Mouse (Mus musculus) splenic B cell, adult 2 months (primary cell): ENCODE data around the gene Lhpp.
A peak's percentile ranks its signal among the peaks of the same experiment; 100 is the strongest.

ENCODE experiments used
- DNase-seq: peaks from one replicate; pipeline ENCODE4 v3.0.0-alpha.2; 2011; ENCODE audit warnings: low read depth, low spot score
- H3K27me3 ChIP-seq: 2 replicates; pipeline ENCODE4 v1.6.1; 2012; ENCODE audit warnings: mild to moderate bottlenecking, low read length, moderate library complexity, mixed read lengths; ENCODE audit not compliant: control insufficient read depth, poor library complexity, insufficient read depth, severe bottlenecking
- H3K36me3 ChIP-seq: 2 replicates; pipeline ENCODE4 v1.6.1; 2012; ENCODE audit warnings: mild to moderate bottlenecking, low read length, moderate library complexity, mixed read lengths; ENCODE audit not compliant: control insufficient read depth, poor library complexity, insufficient read depth, severe bottlenecking

The Lhpp gene

GRCm38 (mm10) chr7:132610468-132611318, at the start of gene Lhpp:
Lhpp (plus strand) TSS chr7:132610638.
- peak; percentile 89 for DNase-seq
- Histone ChIP-seq H3K36me3 (no peaks in the 10 kb centered on the region), H3K27me3 (no peaks in the 10 kb centered on the region)

DNA sequence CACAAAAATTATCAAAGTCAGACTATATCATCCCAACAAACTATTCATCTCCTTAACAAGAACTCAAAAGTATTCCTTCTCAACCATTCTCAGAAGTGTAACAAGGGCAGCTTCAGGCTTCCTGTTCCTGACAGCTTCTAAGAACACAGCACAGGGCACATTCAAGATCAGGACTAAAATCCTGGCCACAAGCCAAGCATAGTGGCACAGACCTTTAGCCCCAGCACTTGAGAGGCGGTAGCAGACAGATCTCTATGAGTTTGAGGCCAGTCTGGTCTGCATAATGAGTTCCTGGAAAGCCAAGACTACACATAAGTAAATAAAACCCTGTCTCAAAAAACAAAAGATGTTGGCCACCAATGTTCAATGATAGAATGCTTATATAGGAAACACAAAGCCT, 44.6 kb upstream of the Lhpp start:
- DNase-seq, result no peak
- H3K36me3 ChIP-seq, result peaks cover 28% of the 10 kb centered on the region
- no peaks in the 10 kb centered on the region for H3K27me3 ChIP-seq

DNA sequence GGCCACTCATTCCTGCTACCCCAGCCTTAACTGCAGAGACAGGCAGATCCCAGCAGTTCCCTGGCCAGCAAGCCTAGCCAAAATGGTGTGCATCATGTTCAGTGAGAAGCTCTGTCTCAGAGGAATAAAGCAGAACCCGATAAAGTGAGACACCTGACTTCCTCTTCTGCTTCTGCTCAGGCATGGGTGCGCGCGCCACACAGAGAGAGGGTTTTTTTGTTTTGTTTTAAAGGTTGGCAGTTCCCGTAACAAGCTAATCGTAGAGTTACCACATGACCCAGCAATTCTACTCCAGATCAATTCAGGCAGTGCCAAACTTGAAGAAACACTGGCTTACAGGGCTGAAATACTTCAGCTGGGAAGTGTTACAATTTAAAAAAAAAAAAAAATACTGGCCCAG, 41.6 kb upstream of the Lhpp start:
- H3K27me3 ChIP-seq, result no peaks in the 10 kb centered on the region
- peak; percentile 86 for DNase-seq
- H3K36me3 ChIP-seq, result peaks cover 11% of the 10 kb centered on the region; the same call in 1 of the 2 replicates

DNA sequence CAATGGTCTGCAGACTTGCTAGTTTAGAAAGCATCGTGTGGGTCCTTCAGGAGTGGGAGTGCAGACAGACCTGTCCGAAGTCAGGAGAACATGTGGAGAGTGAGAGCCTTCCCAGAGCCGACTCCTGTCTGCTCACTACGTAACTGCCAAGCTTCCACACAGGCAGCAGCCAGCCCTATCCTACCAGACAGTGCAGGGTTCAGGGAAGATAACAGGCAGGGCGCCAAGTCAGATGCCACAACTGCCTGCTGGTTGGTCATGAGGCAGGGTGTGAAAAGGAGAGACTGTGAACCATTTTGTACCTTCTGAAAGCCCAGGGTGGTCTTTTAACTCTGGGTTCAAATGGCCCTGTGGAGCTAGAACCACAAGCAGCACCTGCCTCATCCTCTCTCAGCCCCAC, 40.4 kb upstream of the Lhpp start:
- Histone ChIP-seq H3K27me3 (no peaks in the 10 kb centered on the region), H3K36me3 (peaks cover 11% of the 10 kb centered on the region; the same call in 1 of the 2 replicates)
- DNase-seq, result no peak

GRCm38 (mm10) chr7:132571481-132571880, 39.0 kb upstream of the Lhpp start:
- Histone ChIP-seq H3K36me3 (peaks cover 6% of the 10 kb centered on the region; the same call in 1 of the 2 replicates), H3K27me3 (no peaks in the 10 kb centered on the region)
- DNase-seq, result no peak

DNA sequence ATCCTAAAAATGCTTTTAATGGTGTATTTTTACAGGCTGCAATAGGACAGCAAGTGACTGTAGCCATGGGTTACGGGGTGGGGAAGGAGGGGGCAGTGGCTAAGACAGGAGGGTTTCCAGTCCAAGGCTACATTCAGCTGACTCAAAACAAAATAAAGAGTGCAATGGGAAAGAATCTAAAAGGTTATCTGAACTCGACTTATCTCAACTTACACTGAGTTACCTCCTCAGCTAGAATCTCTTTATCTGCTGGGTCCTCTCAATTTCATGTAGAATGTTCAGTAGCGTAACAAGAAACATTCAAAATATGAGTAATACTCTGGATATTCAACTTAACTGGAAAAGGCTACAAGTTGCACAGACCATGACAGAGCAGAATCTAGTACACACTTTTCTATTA, 37.7 kb upstream of the Lhpp start:
- Histone ChIP-seq H3K27me3 (no peaks in the 10 kb centered on the region), H3K36me3 (no peaks in the 10 kb centered on the region; the same call in 1 of the 2 replicates)
- no peak for DNase-seq

GRCm38 (mm10) chr7:132573205-132573604, 37.2 kb upstream of the Lhpp start:
- Histone ChIP-seq H3K27me3 (no peaks in the 10 kb centered on the region), H3K36me3 (no peaks in the 10 kb centered on the region; the same call in 1 of the 2 replicates)
- no peak for DNase-seq

- no peaks in the 10 kb centered on the region for H3K36me3 ChIP-seq
- H3K27me3 ChIP-seq, result no peaks in the 10 kb centered on the region
- no peak for DNase-seq
Observed at GRCm38 (mm10) chr7:132574646-132575045, 35.8 kb upstream of the Lhpp start.

DNA sequence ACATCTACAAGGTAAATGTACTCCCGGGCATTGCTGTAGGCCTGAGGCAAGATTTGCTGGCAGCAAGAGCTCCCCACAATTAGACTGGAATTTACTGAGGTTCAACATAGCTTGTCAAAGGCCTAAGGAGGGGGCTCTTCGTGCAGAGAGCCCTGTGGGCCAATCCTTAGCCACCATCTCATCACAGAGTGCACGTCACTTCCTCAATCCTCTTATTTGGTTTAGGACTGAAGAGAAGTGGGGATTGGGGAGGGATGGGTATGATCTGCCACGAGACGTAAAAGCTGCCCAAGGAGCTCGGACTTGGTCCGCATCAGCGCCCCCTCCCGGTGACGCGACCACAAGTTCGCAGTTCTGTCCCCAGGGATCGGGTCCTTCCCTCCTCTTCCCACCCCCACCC, 34.8 kb upstream of the Lhpp start:
- H3K27me3 ChIP-seq, result no peaks in the 10 kb centered on the region
- DNase-seq, result peak; percentile 92
- no peaks in the 10 kb centered on the region for H3K36me3 ChIP-seq

- Histone ChIP-seq H3K27me3 (no peaks in the 10 kb centered on the region), H3K36me3 (no peaks in the 10 kb centered on the region)
- peak; percentile 97 for DNase-seq
Observed at GRCm38 (mm10) chr7:132576116-132576650, 34.3 kb upstream of the Lhpp start, which contains the start of gene Oat. Oat (minus strand) TSS chr7:132576398.

GRCm38 (mm10) chr7:132576891-132577290, 33.5 kb upstream of the Lhpp start:
- H3K36me3 ChIP-seq, result no peaks in the 10 kb centered on the region
- DNase-seq, result no peak
- H3K27me3 ChIP-seq, result no peaks in the 10 kb centered on the region

DNA sequence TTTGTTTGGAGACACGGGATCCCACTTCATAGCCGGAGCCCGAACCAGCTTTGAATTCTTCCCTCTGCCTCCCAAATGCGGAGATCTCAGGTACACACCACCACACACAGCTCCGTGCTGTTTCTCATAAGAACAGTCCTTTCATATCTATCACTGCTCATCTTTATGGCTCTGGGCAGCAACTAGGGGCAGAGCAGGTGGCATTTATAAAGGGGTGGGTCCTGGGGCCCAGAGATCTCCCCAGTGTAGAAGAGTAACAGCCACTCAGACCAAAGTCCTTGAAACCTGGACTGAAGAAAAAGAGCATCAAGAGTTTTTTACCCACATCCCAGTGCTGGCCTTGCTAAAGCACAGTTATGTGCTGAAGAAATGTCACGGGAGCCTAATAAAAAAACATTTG, 29.9 kb upstream of the Lhpp start:
- DNase-seq, result no peak
- no peaks in the 10 kb centered on the region for H3K36me3 ChIP-seq
- no peaks in the 10 kb centered on the region for H3K27me3 ChIP-seq

- no peaks in the 10 kb centered on the region for H3K36me3 ChIP-seq
- no peaks in the 10 kb centered on the region for H3K27me3 ChIP-seq
- DNase-seq, result no peak
Observed at GRCm38 (mm10) chr7:132581441-132581840, 29.0 kb upstream of the Lhpp start.

DNA sequence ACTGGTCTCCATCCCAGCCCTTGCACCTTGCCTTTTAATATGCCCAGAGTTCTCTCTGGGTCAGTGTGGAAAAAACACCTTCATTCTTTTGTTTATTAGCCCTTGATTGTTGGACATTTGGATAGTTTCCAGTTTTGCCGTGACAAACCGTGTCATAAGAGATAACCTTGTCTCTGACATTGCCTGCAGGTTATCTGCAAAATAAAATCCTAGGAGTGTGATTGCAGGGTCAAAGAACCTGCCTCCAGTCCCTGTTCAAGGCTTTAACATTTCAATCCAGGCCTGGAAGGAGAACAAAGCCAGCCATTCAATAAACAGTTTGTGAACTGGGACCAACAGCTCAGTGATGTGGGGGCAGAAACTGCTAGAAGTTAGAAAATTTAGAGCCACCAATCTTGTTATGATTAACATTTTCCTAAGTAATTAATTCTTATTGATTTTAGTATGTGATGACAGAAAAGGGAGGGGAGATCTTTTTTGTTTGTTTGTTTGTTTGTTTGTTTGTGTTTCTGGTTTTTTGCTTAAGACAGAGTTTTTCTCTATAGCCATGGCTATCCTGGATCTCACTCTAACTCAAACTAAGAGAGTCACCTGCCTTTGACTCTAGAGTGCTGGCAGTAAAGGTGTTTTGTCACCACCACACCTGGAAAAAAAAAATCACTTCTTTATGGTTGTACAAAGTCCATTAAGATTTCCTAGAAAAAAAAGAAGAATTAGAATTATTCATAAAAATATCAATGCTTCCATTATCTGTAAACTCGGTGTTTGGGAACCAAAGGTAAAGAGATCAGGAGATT, 24.5 kb upstream of the Lhpp start:
- DNase-seq, result no peak
- no peaks in the 10 kb centered on the region for H3K36me3 ChIP-seq

GRCm38 (mm10) chr7:132587167-132587566, 23.3 kb upstream of the Lhpp start:
- H3K36me3 ChIP-seq, result no peaks in the 10 kb centered on the region
- DNase-seq, result no peak
- no peaks in the 10 kb centered on the region for H3K27me3 ChIP-seq

More for the DNA sequence above, 24.5 kb upstream of the Lhpp start:
- H3K27me3 ChIP-seq, result no peaks in the 10 kb centered on the region
